Mouse (Mus musculus): ENCODE data around the gene Aanat. TPM values are rescaled to one million over a fixed set of nuclear protein-coding genes. Genes with fewer than 3 reads are reported as not detected.
"Not testable (repeated sequence)": the region's sequence is repeated elsewhere in the genome, so short reads cannot be mapped to it uniquely, and the experiment has no call there.

Gene Aanat
- total RNA-seq, 2 experiments from 2014 or later = 0.33 to 0.77 TPM

- DNase-seq = no peak
Observed at GRCm38 (mm10) chr11:116629472-116629871, 43.2 kb downstream of the Aanat start.

GRCm38 (mm10) chr11:116630171-116630965, 44.1 kb downstream of the Aanat start:
- no peak for DNase-seq

GRCm38 (mm10) chr11:116632962-116633361, 46.7 kb downstream of the Aanat start:
- no peak for DNase-seq

- DNase-seq = not testable (repeated sequence)
Observed at GRCm38 (mm10) chr11:116636607-116637006, 50.4 kb downstream of the Aanat start.

GRCm38 (mm10) chr11:116641168-116641567, 54.9 kb downstream of the Aanat start:
- no peak for DNase-seq

GRCm38 (mm10) chr11:116641731-116642130, 55.5 kb downstream of the Aanat start:
- no peak for DNase-seq

GRCm38 (mm10) chr11:116642681-116643578, 56.7 kb downstream of the Aanat start:
- peak; percentile 88 to 92 for DNase-seq

GRCm38 (mm10) chr11:116643579-116644224, 57.5 kb downstream of the Aanat start:
- DNase-seq = no peak

GRCm38 (mm10) chr11:116644225-116645112, 58.2 kb downstream of the Aanat start:
- DNase-seq = no peak

- DNase-seq = no peak
Observed at GRCm38 (mm10) chr11:116645446-116646110, 59.3 kb downstream of the Aanat start.

GRCm38 (mm10) chr11:116646136-116646535, 59.9 kb downstream of the Aanat start:
- DNase-seq = no peak

- DNase-seq = no peak
Observed at GRCm38 (mm10) chr11:116646771-116647170, 60.5 kb downstream of the Aanat start.

Other genes with a start within 250 kb of the Aanat start
- 100 to 1,000 TPM; 212 to 247 TPM for gene Rnf157, start 173.4 kb upstream of the Aanat start, total RNA-seq (2021)
- gene Ubald2, start 152.3 kb upstream of the Aanat start, total RNA-seq (2021) = 10 to 100 TPM; 37.4 to 38.0 TPM
- gene Qrich2, start 120.2 kb upstream of the Aanat start, total RNA-seq (2021) = not detected
- 10 to 100 TPM; 93.0 to 93.3 TPM for gene Prpsap1, start 92.2 kb upstream of the Aanat start, total RNA-seq (2021)
- 1 to 10 TPM; 1.3 to 2.4 TPM for gene Sphk1, start 55.5 kb upstream of the Aanat start, total RNA-seq (2021)
- gene Ube2o, start 5.0 kb upstream of the Aanat start, total RNA-seq (2021) = 10 to 100 TPM; 91.3 to 98.8 TPM
- gene Rhbdf2, start 40.6 kb downstream of the Aanat start, total RNA-seq (2021) = 1 to 10 TPM in 1 of 2 experiments, under 1 TPM in 1; 0.90 to 1.4 TPM
- gene Prcd, start 67.1 kb downstream of the Aanat start, total RNA-seq (2021) = 1 to 10 TPM; 5.0 to 5.2 TPM
- 10 to 100 TPM; 72.2 to 74.8 TPM for gene Cygb, start 67.9 kb downstream of the Aanat start, total RNA-seq (2021)
- not detected for gene St6galnac1, start 189.1 kb downstream of the Aanat start, total RNA-seq (2021)
- gene Mxra7, start 241.6 kb downstream of the Aanat start, total RNA-seq (2021) = 10 to 100 TPM; 22.3 to 22.6 TPM